Mouse (Mus musculus) myocyte (in vitro differentiated cells): Measurements from ENCODE around the gene Eif4e3.

Experiments used
- E2F4 ChIP-seq: IDR thresholded peaks from one replicate; pipeline ENCODE4 v1.6.1; 2011; ENCODE audit warnings: mild to moderate bottlenecking, control low read depth, moderate library complexity; ENCODE audit not compliant: insufficient read depth
- MAX ChIP-seq: IDR thresholded peaks from one replicate; pipeline ENCODE4 v1.6.1; 2011; ENCODE audit warnings: low read depth, mild to moderate bottlenecking, control low read depth
- MYOG ChIP-seq, 3 experiments: IDR thresholded peaks; one replicate each; pipeline ENCODE4 v1.6.1; 2011; ENCODE audit warnings: control low read depth in 2 of 3, low read depth in 2 of 3, mild to moderate bottlenecking in 2 of 3; ENCODE audit not compliant: insufficient read length in 2 of 3, control insufficient read depth in 1 of 3, insufficient read depth in 1 of 3
- POLR2A ChIP-seq: IDR thresholded peaks from one replicate; pipeline ENCODE4 v1.6.1; 2011; ENCODE audit warnings: low read depth, mild to moderate bottlenecking, control low read depth, moderate library complexity; ENCODE audit not compliant: insufficient read length
- POLR2AphosphoS2 ChIP-seq: IDR thresholded peaks from one replicate; pipeline ENCODE4 v1.6.1; 2011; ENCODE audit warnings: low read depth, control low read depth; ENCODE audit not compliant: insufficient read length
- TCF12 ChIP-seq: IDR thresholded peaks from one replicate; pipeline ENCODE4 v1.6.1; 2011; ENCODE audit warnings: mild to moderate bottlenecking, control low read depth; ENCODE audit not compliant: poor library complexity, insufficient read depth, severe bottlenecking
- USF1 ChIP-seq: IDR thresholded peaks from one replicate; pipeline ENCODE4 v1.6.1; 2011; ENCODE audit warnings: low read depth, mild to moderate bottlenecking, control low read depth, moderate library complexity

- TF ChIP-seq MYOG (IDR thresholded peaks at IDR 0.05; ENCODE audit: control insufficient read depth in 1 of 3, insufficient read depth in 1 of 3, insufficient read length in 2 of 3, low read depth in 2 of 3) (no peak), POLR2A (no peak), POLR2AphosphoS2 (no peak), USF1 (no peak), MAX (no peak), TCF12 (no peak), E2F4 (no peak)
Measured at GRCm38 (mm10) chr6:99678108-99678507, 11.5 kb upstream of the Eif4e3 start.
